8 mouse cellular contexts compared by ENCODE assay signal in genomic region chr13:21326657-21327211, GRCm38 (mm10). TPM values are rescaled to one million over a fixed set of nuclear protein-coding genes. Genes with fewer than 3 reads are reported as not detected.
DNase-seq lines count a peak whose midpoint lies in the region; ATAC-seq and TF ChIP-seq lines count a peak whose summit lies in the region.

No protein-coding gene starts in this region.

- H3K9ac ChIP-seq in heart, embryonic 15.5 days, result peak overlapping the region; percentile 13; the same call in 1 of the 2 replicates
- H3K9ac ChIP-seq in liver, embryonic 14.5 days (replicated peaks), result no peak overlapping the region
- no peak overlapping the region for H3K9ac ChIP-seq in neural tube, embryonic 14.5 days (replicated peaks; ENCODE audit: low read depth, low read length)

- no peak for ATAC-seq in heart, embryonic 15.5 days (replicated peaks; ENCODE audit: insufficient number of reproducible peaks, insufficient read depth, low FRiP score, low read depth)
- ATAC-seq in liver, embryonic 14.5 days (ENCODE audit: insufficient read depth), result peak; percentile 77
- peak; percentile 75 for ATAC-seq in neural tube, embryonic 14.5 days (ENCODE audit: low read depth)

- peaks cover 2% of the 10 kb centered on the region for H3K4me1 ChIP-seq in brown adipose tissue, adult 24 weeks (ENCODE audit: control insufficient read depth, insufficient read depth, insufficient read length, low read length)
- peaks cover 19% of the 10 kb centered on the region for H3K4me1 ChIP-seq in forebrain, embryonic 10.5 days
- peaks cover 5% of the 10 kb centered on the region for H3K4me1 ChIP-seq in heart, embryonic 15.5 days (replicated peaks)
- H3K4me1 ChIP-seq in liver, embryonic 14.5 days (replicated peaks; ENCODE audit: control insufficient read depth in 2 of 2, insufficient read depth in 2 of 2, low read length in 1 of 2), result peaks cover 3 to 4% of the 10 kb centered on the region in 2 experiments
- H3K4me1 ChIP-seq in neural tube, embryonic 14.5 days (ENCODE audit: control insufficient read depth, insufficient read depth, low read length), result no peaks in the 10 kb centered on the region

- peak; percentile 53 for DNase-seq in CD4-positive helper T cell, adult 2 months (ENCODE audit: low read depth, low spot score)
- DNase-seq in forebrain, embryonic 10.5 days (ENCODE audit: extremely low spot score, low spot score), result peak; percentile 85
- DNase-seq in kidney, postnatal 25 days, result peak; percentile 81 to 94
- peak; percentile 57 to 61 (median 60) for DNase-seq in liver, embryonic 14.5 days (ENCODE audit: low read depth in 3 of 3, low spot score in 3 of 3)
- peak; percentile 57 for DNase-seq in testis, postnatal 14 days (ENCODE audit: low spot score)

- TF ChIP-seq EP300 in liver, embryonic 14.5 days (IDR thresholded peaks at IDR 0.05; ENCODE audit: low read depth), result no peak

- peak overlapping the region; percentile 71 for H3K4me3 ChIP-seq in brown adipose tissue, adult 24 weeks (ENCODE audit: insufficient read depth, low read depth, low read length)
- H3K4me3 ChIP-seq in forebrain, embryonic 10.5 days, result peak overlapping the region; percentile 59
- H3K4me3 ChIP-seq in heart, embryonic 15.5 days, result peak overlapping the region; percentile 48
- H3K4me3 ChIP-seq in liver, embryonic 14.5 days (ENCODE audit: insufficient read depth in 1 of 2, low read depth in 2 of 2, low read length in 2 of 2), result peak overlapping the region; percentile 49 to 80
- H3K4me3 ChIP-seq in neural tube, embryonic 14.5 days (ENCODE audit: low read depth, low read length), result peak overlapping the region; percentile 30

- H3K27ac ChIP-seq in brown adipose tissue, adult 24 weeks (replicated peaks; ENCODE audit: low read depth, low read length), result no peak overlapping the region
- H3K27ac ChIP-seq in forebrain, embryonic 10.5 days, result peak overlapping the region; percentile 76
- H3K27ac ChIP-seq in heart, embryonic 15.5 days, result no peak overlapping the region
- H3K27ac ChIP-seq in liver, embryonic 14.5 days, result no peak overlapping the region
- no peak overlapping the region for H3K27ac ChIP-seq in neural tube, embryonic 14.5 days (ENCODE audit: low read depth, low read length)

- H3K9me3 ChIP-seq in forebrain, embryonic 10.5 days, result no peaks in the 10 kb centered on the region
- H3K9me3 ChIP-seq in heart, embryonic 15.5 days (replicated peaks), result no peaks in the 10 kb centered on the region
- no peaks in the 10 kb centered on the region for H3K9me3 ChIP-seq in liver, embryonic 14.5 days (ENCODE audit: control insufficient read depth, low read length)
- H3K9me3 ChIP-seq in neural tube, embryonic 14.5 days (ENCODE audit: control insufficient read depth, low read length), result no peaks in the 10 kb centered on the region

- H3K27me3 ChIP-seq in forebrain, embryonic 10.5 days (ENCODE audit: poor library complexity, severe bottlenecking), result peaks cover 4% of the 10 kb centered on the region; the same call in 1 of the 2 replicates
- H3K27me3 ChIP-seq in heart, embryonic 15.5 days, result no peaks in the 10 kb centered on the region
- peaks cover 4% of the 10 kb centered on the region; the same call in 1 of the 2 replicates for H3K27me3 ChIP-seq in liver, embryonic 14.5 days (ENCODE audit: control insufficient read depth, insufficient read depth, low read length)
- no peaks in the 10 kb centered on the region for H3K27me3 ChIP-seq in neural tube, embryonic 14.5 days (ENCODE audit: control insufficient read depth, insufficient read depth, low read length)

- WGBS in forebrain, embryonic 10.5 days, result under 1% methylated on average over 24 of the region's 24 CpGs
- WGBS in heart, embryonic 15.5 days, result under 1% methylated on average over 24 of the region's 24 CpGs
- 1% methylated on average over 24 of the region's 24 CpGs for WGBS in liver, embryonic 14.5 days (ENCODE audit: insufficient replicate concordance)
- under 1% methylated on average over 24 of the region's 24 CpGs for WGBS in neural tube, embryonic 14.5 days

- H3K4me2 ChIP-seq in heart, embryonic 15.5 days, result peak overlapping the region; percentile 73
- H3K4me2 ChIP-seq in liver, embryonic 14.5 days (ENCODE audit: low read depth), result peak overlapping the region; percentile 72
- peak overlapping the region; percentile 46 for H3K4me2 ChIP-seq in neural tube, embryonic 14.5 days (ENCODE audit: low read depth, low read length)

- no peaks in the 10 kb centered on the region for H3K36me3 ChIP-seq in forebrain, embryonic 10.5 days (replicated peaks)
- H3K36me3 ChIP-seq in heart, embryonic 15.5 days, result no peaks in the 10 kb centered on the region
- no peaks in the 10 kb centered on the region for H3K36me3 ChIP-seq in liver, embryonic 14.5 days (replicated peaks; ENCODE audit: control insufficient read depth, insufficient read depth, low read depth)
- H3K36me3 ChIP-seq in neural tube, embryonic 14.5 days (ENCODE audit: control insufficient read depth, insufficient read depth, low read length), result no peaks in the 10 kb centered on the region

- TF ChIP-seq CTCF in liver, embryonic 14.5 days (IDR thresholded peaks at IDR 0.05; ENCODE audit: low read depth), result peak; percentile 87

RNA-seq across cellular contexts. Expression of gene Gpx6, which starts 14.8 kb away (rescaled TPM):
- polyA plus RNA-seq in brown adipose tissue, adult 24 weeks (2012; ENCODE audit: insufficient read depth, insufficient read length, missing spikeins), result not detected in 2 replicates
- polyA plus RNA-seq in forebrain, embryonic 10.5 days (2016; fragmentation: Nextera tagmentation; extraction: Ambion mirVana), result 0.15 and 0.21 TPM in 2 replicates
- not detected in 2 replicates for polyA plus RNA-seq in heart, embryonic 15.5 days (2015; fragmentation: Nextera tagmentation; extraction: Ambion mirVana)
- 0.02 TPM in 1 of 2 replicates, not detected in the other for polyA plus RNA-seq in liver, embryonic 14.5 days (2012; rRNA removed)
- polyA plus RNA-seq in liver, embryonic 14.5 days (2014; fragmentation: Nextera tagmentation; extraction: Ambion mirVana), result not detected in 2 replicates
- polyA plus RNA-seq in neural tube, embryonic 14.5 days (2014; fragmentation: Nextera tagmentation; extraction: Ambion mirVana), result 0.35 TPM in 1 of 2 replicates, not detected in the other

RNA-seq across cellular contexts. Expression of gene Olfr1367, which starts 20.0 kb away (rescaled TPM):
- not detected in 2 replicates for polyA plus RNA-seq in brown adipose tissue, adult 24 weeks (2012; ENCODE audit: insufficient read depth, insufficient read length, missing spikeins)
- not detected in 2 replicates for polyA plus RNA-seq in forebrain, embryonic 10.5 days (2016; fragmentation: Nextera tagmentation; extraction: Ambion mirVana)
- polyA plus RNA-seq in heart, embryonic 15.5 days (2015; fragmentation: Nextera tagmentation; extraction: Ambion mirVana), result not detected in 2 replicates
- not detected in 2 replicates for polyA plus RNA-seq in liver, embryonic 14.5 days (2012; rRNA removed)
- polyA plus RNA-seq in liver, embryonic 14.5 days (2014; fragmentation: Nextera tagmentation; extraction: Ambion mirVana), result not detected in 2 replicates
- not detected in 2 replicates for polyA plus RNA-seq in neural tube, embryonic 14.5 days (2014; fragmentation: Nextera tagmentation; extraction: Ambion mirVana)

RNA-seq across cellular contexts. Expression of gene Gpx5, which starts 34.2 kb away (rescaled TPM):
- polyA plus RNA-seq in brown adipose tissue, adult 24 weeks (2012; ENCODE audit: insufficient read depth, insufficient read length, missing spikeins), result not detected in 2 replicates
- not detected in 2 replicates for polyA plus RNA-seq in forebrain, embryonic 10.5 days (2016; fragmentation: Nextera tagmentation; extraction: Ambion mirVana)
- polyA plus RNA-seq in heart, embryonic 15.5 days (2015; fragmentation: Nextera tagmentation; extraction: Ambion mirVana), result not detected in 2 replicates
- not detected in 2 replicates for polyA plus RNA-seq in liver, embryonic 14.5 days (2012; rRNA removed)
- polyA plus RNA-seq in liver, embryonic 14.5 days (2014; fragmentation: Nextera tagmentation; extraction: Ambion mirVana), result not detected in 2 replicates
- not detected in 2 replicates for polyA plus RNA-seq in neural tube, embryonic 14.5 days (2014; fragmentation: Nextera tagmentation; extraction: Ambion mirVana)

RNA-seq across cellular contexts. Expression of gene Zscan12, which starts 35.9 kb away (rescaled TPM):
- 2.5 and 3.3 TPM in 2 replicates for polyA plus RNA-seq in brown adipose tissue, adult 24 weeks (2012; ENCODE audit: insufficient read depth, insufficient read length, missing spikeins)
- polyA plus RNA-seq in forebrain, embryonic 10.5 days (2016; fragmentation: Nextera tagmentation; extraction: Ambion mirVana), result 18.9 and 21.8 TPM in 2 replicates
- 6.5 and 8.7 TPM in 2 replicates for polyA plus RNA-seq in heart, embryonic 15.5 days (2015; fragmentation: Nextera tagmentation; extraction: Ambion mirVana)
- polyA plus RNA-seq in liver, embryonic 14.5 days (2012; rRNA removed), result 1.2 and 2.5 TPM in 2 replicates
- 2.9 and 4.0 TPM in 2 replicates for polyA plus RNA-seq in liver, embryonic 14.5 days (2014; fragmentation: Nextera tagmentation; extraction: Ambion mirVana)
- 11.4 and 13.3 TPM in 2 replicates for polyA plus RNA-seq in neural tube, embryonic 14.5 days (2014; fragmentation: Nextera tagmentation; extraction: Ambion mirVana)
